Mouse (Mus musculus): ENCODE results near the gene Akr7a5. TPM values are rescaled to one million over a fixed set of nuclear protein-coding genes. Genes with fewer than 3 reads are reported as not detected.

The Akr7a5 gene
- polyA plus RNA-seq, 1 experiment from 2014 or later = 95.0 TPM

DNA sequence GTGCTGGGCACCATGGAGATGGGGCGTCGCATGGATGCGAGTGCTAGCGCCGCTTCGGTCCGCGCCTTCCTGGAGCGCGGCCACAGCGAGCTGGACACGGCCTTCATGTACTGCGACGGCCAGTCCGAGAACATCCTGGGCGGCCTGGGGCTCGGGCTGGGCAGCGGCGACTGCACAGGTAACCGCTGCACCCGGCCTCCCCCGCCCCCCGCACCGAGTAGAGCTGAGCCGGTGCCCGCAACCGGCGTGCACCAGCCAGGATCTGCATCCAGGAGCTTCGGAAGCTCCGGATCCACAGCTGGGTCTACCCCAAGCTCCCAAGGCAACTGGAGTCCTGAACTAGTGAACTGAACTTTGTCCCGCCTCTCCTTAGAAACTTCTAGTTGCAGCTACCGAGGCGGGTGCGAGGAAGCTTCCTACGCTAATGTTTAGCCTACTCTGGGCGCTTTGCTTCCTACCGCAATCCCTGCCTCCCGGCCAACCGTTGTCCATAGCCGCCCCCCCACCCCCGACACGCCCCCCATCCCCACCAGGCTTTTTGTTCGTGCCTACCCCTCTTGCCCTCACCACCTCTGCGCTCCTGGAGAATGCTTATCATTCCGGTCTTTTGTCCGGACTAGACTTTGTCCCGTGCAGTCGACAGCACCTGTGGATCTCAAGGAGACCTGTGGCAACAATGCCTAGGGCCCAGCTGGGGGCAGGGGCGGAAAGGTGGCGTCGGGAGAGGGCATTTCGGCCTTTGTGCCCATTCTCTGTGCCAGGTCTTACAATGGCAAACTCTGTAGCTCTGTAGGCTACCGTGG, 556 bp downstream of the Akr7a5 start:
- peak overlapping the region; percentile 93 for H3K4me3 ChIP-seq (ENCODE audit: low read length)
- WGBS = under 1% methylated on average over 53 of the region's 53 CpGs

DNA sequence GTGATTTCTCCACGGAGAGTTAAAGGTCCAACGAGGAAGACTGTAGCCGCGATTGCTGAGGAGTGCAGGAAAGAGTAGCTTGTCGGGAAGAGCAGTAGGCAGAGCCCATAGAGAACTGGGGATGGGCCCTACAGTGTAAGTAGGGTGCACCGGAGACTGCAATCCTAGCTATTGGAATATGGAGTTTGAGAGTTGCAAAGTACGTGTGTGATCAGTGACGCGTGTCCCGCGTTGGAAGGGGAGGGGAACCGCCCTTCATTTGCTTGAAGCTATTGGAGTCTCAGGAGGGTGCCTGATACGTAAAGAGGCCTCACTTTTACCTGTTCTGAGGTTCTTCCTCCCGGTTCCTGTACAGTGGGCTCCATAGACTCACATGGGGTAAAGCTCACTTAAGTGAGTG, 1.2 kb downstream of the Akr7a5 start:
- Histone ChIP-seq H3K36me3 (ENCODE audit: control insufficient read depth, insufficient read depth, low read length) (peaks cover 10% of the 10 kb centered on the region; the same call in 1 of the 2 replicates), H3K27me3 (ENCODE audit: control insufficient read depth, insufficient read depth, low read depth, low read length) (no peaks in the 10 kb centered on the region), H3K4me1 (replicated peaks; ENCODE audit: control insufficient read depth, insufficient read depth, low read length) (peaks cover 14% of the 10 kb centered on the region), H3K9me3 (ENCODE audit: control insufficient read depth, low read length) (no peaks in the 10 kb centered on the region), H3K27ac (ENCODE audit: low read length) (no peak overlapping the region), H3K4me3 (ENCODE audit: low read length) (peak overlapping the region; percentile 93), H3K9ac (ENCODE audit: low read length) (peak overlapping the region; percentile 95), H3K4me2 (ENCODE audit: low read depth, low read length) (peak overlapping the region; percentile 98)
- WGBS = 14% methylated on average over 14 of the region's 14 CpGs
- no peak for ATAC-seq (ENCODE audit: low read depth)

More for the DNA sequence above, 556 bp downstream of the Akr7a5 start:
- no peaks in the 10 kb centered on the region for H3K27me3 ChIP-seq (ENCODE audit: control insufficient read depth, insufficient read depth, low read depth, low read length)
- H3K27ac ChIP-seq (ENCODE audit: low read length) = peak overlapping the region; percentile 75
- peaks cover 10% of the 10 kb centered on the region; the same call in 1 of the 2 replicates for H3K36me3 ChIP-seq (ENCODE audit: control insufficient read depth, insufficient read depth, low read length)
- H3K9ac ChIP-seq (ENCODE audit: low read length) = peak overlapping the region; percentile 95
- peak overlapping the region; percentile 98 for H3K4me2 ChIP-seq (ENCODE audit: low read depth, low read length)
- H3K4me1 ChIP-seq (replicated peaks; ENCODE audit: control insufficient read depth, insufficient read depth, low read length) = peaks cover 14% of the 10 kb centered on the region
- ATAC-seq (ENCODE audit: low read depth) = peak; percentile 73
- no peaks in the 10 kb centered on the region for H3K9me3 ChIP-seq (ENCODE audit: control insufficient read depth, low read length)

- 66% methylated on average over 4 of the region's 4 CpGs for WGBS
- H3K4me1 ChIP-seq (replicated peaks; ENCODE audit: control insufficient read depth, insufficient read depth, low read length) = peaks cover 14% of the 10 kb centered on the region
- H3K36me3 ChIP-seq (ENCODE audit: control insufficient read depth, insufficient read depth, low read length) = peaks cover 10% of the 10 kb centered on the region; the same call in 1 of the 2 replicates
- H3K9me3 ChIP-seq (ENCODE audit: control insufficient read depth, low read length) = no peaks in the 10 kb centered on the region
- H3K4me2 ChIP-seq (ENCODE audit: low read depth, low read length) = no peak overlapping the region
- no peak overlapping the region for H3K27ac ChIP-seq (ENCODE audit: low read length)
- ATAC-seq (ENCODE audit: low read depth) = no peak
- H3K9ac ChIP-seq (ENCODE audit: low read length) = no peak overlapping the region
- no peak overlapping the region for H3K4me3 ChIP-seq (ENCODE audit: low read length)
- no peaks in the 10 kb centered on the region for H3K27me3 ChIP-seq (ENCODE audit: control insufficient read depth, insufficient read depth, low read depth, low read length)
Measured at GRCm38 (mm10) chr4:139312632-139313031, 2.1 kb downstream of the Akr7a5 start.

- no peak overlapping the region for H3K4me2 ChIP-seq (ENCODE audit: low read depth, low read length)
- peaks cover 10% of the 10 kb centered on the region; the same call in 1 of the 2 replicates for H3K36me3 ChIP-seq (ENCODE audit: control insufficient read depth, insufficient read depth, low read length)
- H3K27me3 ChIP-seq (ENCODE audit: control insufficient read depth, insufficient read depth, low read depth, low read length) = no peaks in the 10 kb centered on the region
- no peak overlapping the region for H3K4me3 ChIP-seq (ENCODE audit: low read length)
- H3K9ac ChIP-seq (ENCODE audit: low read length) = no peak overlapping the region
- H3K4me1 ChIP-seq (replicated peaks; ENCODE audit: control insufficient read depth, insufficient read depth, low read length) = no peaks in the 10 kb centered on the region
- WGBS = 89% methylated on average over 11 of the region's 11 CpGs
- no peak for ATAC-seq (ENCODE audit: low read depth)
- H3K27ac ChIP-seq (ENCODE audit: low read length) = no peak overlapping the region
- H3K9me3 ChIP-seq (ENCODE audit: control insufficient read depth, low read length) = no peaks in the 10 kb centered on the region
Measured at GRCm38 (mm10) chr4:139318449-139318848, 7.9 kb downstream of the Akr7a5 start.

DNA sequence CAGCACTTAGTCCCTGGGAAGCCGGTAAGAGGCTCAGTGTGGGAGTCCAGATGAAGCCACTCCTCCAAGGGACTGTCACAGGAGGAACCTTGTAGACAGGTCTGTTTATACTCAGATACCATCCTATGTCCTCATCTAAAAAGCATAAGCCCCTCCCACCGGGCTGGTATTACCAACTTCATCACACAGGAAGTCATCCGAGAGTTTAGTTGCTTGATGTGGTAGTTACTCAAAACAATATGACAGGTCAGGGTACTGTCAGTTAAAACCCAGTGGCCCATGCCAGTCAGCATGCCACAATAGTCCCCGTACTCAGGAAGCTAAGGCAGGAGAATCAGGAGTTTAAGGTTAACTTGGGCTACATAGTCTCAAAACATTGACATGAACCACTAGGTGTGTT, 9.2 kb downstream of the Akr7a5 start:
- Histone ChIP-seq H3K27ac (ENCODE audit: low read length) (no peak overlapping the region), H3K27me3 (ENCODE audit: control insufficient read depth, insufficient read depth, low read depth, low read length) (no peaks in the 10 kb centered on the region), H3K4me2 (ENCODE audit: low read depth, low read length) (no peak overlapping the region), H3K36me3 (ENCODE audit: control insufficient read depth, insufficient read depth, low read length) (peaks cover 9% of the 10 kb centered on the region; the same call in 1 of the 2 replicates), H3K9me3 (ENCODE audit: control insufficient read depth, low read length) (no peaks in the 10 kb centered on the region), H3K9ac (ENCODE audit: low read length) (no peak overlapping the region), H3K4me3 (ENCODE audit: low read length) (no peak overlapping the region), H3K4me1 (replicated peaks; ENCODE audit: control insufficient read depth, insufficient read depth, low read length) (no peaks in the 10 kb centered on the region)
- ATAC-seq (ENCODE audit: low read depth) = no peak
- WGBS = 88% methylated on average over 4 of the region's 4 CpGs

DNA sequence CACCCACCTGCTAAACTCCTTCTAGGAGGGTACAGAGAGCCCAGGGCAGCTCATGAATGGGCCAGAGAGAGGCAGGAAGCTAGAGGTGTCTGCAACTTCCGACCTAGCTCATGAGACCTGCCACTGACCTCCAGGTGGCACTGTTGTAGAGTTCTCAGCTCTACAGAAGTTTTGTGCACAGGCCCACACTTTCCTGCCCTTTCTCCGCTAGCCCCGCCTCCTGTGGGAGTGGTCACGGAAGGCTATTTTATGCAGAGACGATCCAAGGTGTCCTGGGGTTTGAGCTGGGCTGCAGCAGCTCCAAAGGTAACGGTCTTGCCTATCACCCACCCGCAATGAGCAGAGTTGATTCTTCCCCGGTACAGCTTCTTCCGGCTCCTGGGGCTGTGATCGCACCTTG, 20.1 kb downstream of the Akr7a5 start:
- ATAC-seq (ENCODE audit: low read depth) = peak; percentile 90
- no peaks in the 10 kb centered on the region for H3K4me1 ChIP-seq (replicated peaks; ENCODE audit: control insufficient read depth, insufficient read depth, low read length)

DNA sequence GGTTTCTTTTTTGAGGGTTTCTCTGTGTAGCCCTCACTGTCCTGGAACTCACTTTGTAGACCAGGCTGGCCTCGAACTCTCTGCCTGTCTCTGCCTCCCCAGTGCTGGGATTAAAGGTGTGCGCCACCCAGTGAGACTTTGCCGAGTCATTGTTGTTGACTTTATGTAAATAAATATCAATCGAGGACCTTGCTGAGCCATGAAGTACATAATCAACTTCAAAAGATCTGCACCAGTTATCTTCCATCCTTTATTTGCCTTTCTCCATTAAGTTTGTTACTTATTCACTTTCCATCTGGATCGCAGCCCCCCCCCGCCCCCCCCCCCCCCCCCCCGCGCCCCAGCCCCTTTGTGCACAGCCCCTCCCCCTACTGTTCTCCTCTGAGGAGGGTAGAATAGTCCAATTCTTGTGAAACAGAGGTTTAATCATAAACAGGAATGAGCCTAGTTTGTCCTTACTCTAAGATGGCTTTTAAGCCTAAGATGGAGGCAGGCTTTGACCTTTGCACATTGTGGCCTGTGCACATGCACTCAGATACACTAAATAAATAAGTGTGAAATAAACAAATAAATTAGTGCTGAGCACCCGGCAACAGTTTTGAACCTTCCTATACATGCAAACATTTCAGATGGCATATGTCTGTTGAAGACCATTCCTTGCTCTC, 24.2 kb downstream of the Akr7a5 start:
- H3K27me3 ChIP-seq (ENCODE audit: control insufficient read depth, insufficient read depth, low read depth, low read length) = peaks cover 10% of the 10 kb centered on the region; the same call in 1 of the 2 replicates
- no peak overlapping the region for H3K9ac ChIP-seq (ENCODE audit: low read length)
- H3K27ac ChIP-seq (ENCODE audit: low read length) = no peak overlapping the region
- no peaks in the 10 kb centered on the region for H3K36me3 ChIP-seq (ENCODE audit: control insufficient read depth, insufficient read depth, low read length)
- no peak overlapping the region for H3K4me2 ChIP-seq (ENCODE audit: low read depth, low read length)
- no peak overlapping the region for H3K4me3 ChIP-seq (ENCODE audit: low read length)
- H3K9me3 ChIP-seq (ENCODE audit: control insufficient read depth, low read length) = no peaks in the 10 kb centered on the region
- ATAC-seq (ENCODE audit: low read depth) = no peak
- 33% methylated on average over 7 of the region's 9 CpGs for WGBS
- no peaks in the 10 kb centered on the region; the same call in 1 of the 2 replicates for H3K4me1 ChIP-seq (replicated peaks; ENCODE audit: control insufficient read depth, insufficient read depth, low read length)

More for the DNA sequence above, 20.1 kb downstream of the Akr7a5 start:
- no peaks in the 10 kb centered on the region for H3K36me3 ChIP-seq (ENCODE audit: control insufficient read depth, insufficient read depth, low read length)
- H3K4me3 ChIP-seq (ENCODE audit: low read length) = peak overlapping the region; percentile 41
- 8% methylated on average over 10 of the region's 10 CpGs for WGBS
- H3K27ac ChIP-seq (ENCODE audit: low read length) = no peak overlapping the region
- no peaks in the 10 kb centered on the region; the same call in 1 of the 2 replicates for H3K27me3 ChIP-seq (ENCODE audit: control insufficient read depth, insufficient read depth, low read depth, low read length)
- H3K4me2 ChIP-seq (ENCODE audit: low read depth, low read length) = peak overlapping the region; percentile 53
- H3K9me3 ChIP-seq (ENCODE audit: control insufficient read depth, low read length) = no peaks in the 10 kb centered on the region
- 0 out of 2 replicates have a peak overlapping the region, but pooled peaks have one; percentile 40 for H3K9ac ChIP-seq (ENCODE audit: low read length)

GRCm38 (mm10) chr4:139335507-139335906, 25.0 kb downstream of the Akr7a5 start:
- Histone ChIP-seq H3K4me2 (ENCODE audit: low read depth, low read length) (no peak overlapping the region), H3K27me3 (ENCODE audit: control insufficient read depth, insufficient read depth, low read depth, low read length) (peaks cover 10% of the 10 kb centered on the region; the same call in 1 of the 2 replicates), H3K36me3 (ENCODE audit: control insufficient read depth, insufficient read depth, low read length) (no peaks in the 10 kb centered on the region), H3K4me1 (replicated peaks; ENCODE audit: control insufficient read depth, insufficient read depth, low read length) (no peaks in the 10 kb centered on the region; the same call in 1 of the 2 replicates), H3K9me3 (ENCODE audit: control insufficient read depth, low read length) (no peaks in the 10 kb centered on the region), H3K9ac (ENCODE audit: low read length) (no peak overlapping the region), H3K27ac (ENCODE audit: low read length) (no peak overlapping the region), H3K4me3 (ENCODE audit: low read length) (no peak overlapping the region)
- 30% methylated on average over 7 of the region's 7 CpGs for WGBS
- ATAC-seq (ENCODE audit: low read depth) = no peak
